Mouse (Mus musculus) CH12.LX (cell line): Measurements from ENCODE around the gene Tubg1.

ENCODE experiments used
- CTCF ChIP-seq, 2 experiments: IDR thresholded peaks in 1 of 2; conservative IDR thresholded peaks in 1 of 2; 2 replicates each; pipeline ENCODE4 v1.5.1; 2011 to 2012; ENCODE audit warnings: low read depth in 2 of 2, low read length in 2 of 2, improper control_type of control experiment in 1 of 2, inconsistent platforms in 1 of 2, mild to moderate bottlenecking in 1 of 2, moderate library complexity in 1 of 2
- EP300 ChIP-seq: IDR thresholded peaks from 2 replicates; pipeline ENCODE4 v1.6.1; 2011; ENCODE audit warnings: low read length, improper control_type of control experiment
- ETS1 ChIP-seq: conservative IDR thresholded peaks from 2 replicates; pipeline ENCODE4 v1.6.1; 2012; ENCODE audit warnings: low read depth, mild to moderate bottlenecking, inconsistent platforms, low read length, improper control_type of control experiment, moderate library complexity
- GABPA ChIP-seq: IDR thresholded peaks from 2 replicates; pipeline ENCODE4 v1.6.1; 2012; ENCODE audit warnings: low read depth, low read length, improper control_type of control experiment, inconsistent platforms; ENCODE audit not compliant: insufficient replicate concordance
- JUN ChIP-seq: IDR thresholded peaks from 2 replicates; pipeline ENCODE4 v1.6.1; 2011; ENCODE audit warnings: low read depth, mild to moderate bottlenecking, low read length, improper control_type of control experiment, moderate library complexity; ENCODE audit not compliant: insufficient read depth
- JUND ChIP-seq: conservative IDR thresholded peaks from 2 replicates; pipeline ENCODE4 v1.6.1; 2011; ENCODE audit warnings: low read depth, low read length, improper control_type of control experiment
- KAT2A ChIP-seq: IDR thresholded peaks from 2 replicates; pipeline ENCODE4 v1.6.1; 2012; ENCODE audit warnings: low read length, improper control_type of control experiment, inconsistent platforms; ENCODE audit not compliant: insufficient replicate concordance
- MAFK ChIP-seq: IDR thresholded peaks from 2 replicates; pipeline ENCODE4 v1.6.1; 2011; ENCODE audit warnings: low read length, improper control_type of control experiment; ENCODE audit not compliant: insufficient replicate concordance
- MAZ ChIP-seq: IDR thresholded peaks from 2 replicates; pipeline ENCODE4 v1.6.1; 2012; ENCODE audit warnings: low read depth, mild to moderate bottlenecking, inconsistent platforms, low read length, improper control_type of control experiment, moderate library complexity
- NRF1 ChIP-seq: IDR thresholded peaks from 2 replicates; pipeline ENCODE4 v1.6.1; 2014; ENCODE audit warnings: low read depth, mild to moderate bottlenecking, inconsistent platforms, low read length, improper control_type of control experiment, moderate library complexity
- POLR2A ChIP-seq: IDR thresholded peaks from 2 replicates; pipeline ENCODE4 v1.6.1; 2011; ENCODE audit warnings: low read depth, mild to moderate bottlenecking, improper control_type of control experiment, low read length
- SIN3A ChIP-seq: IDR thresholded peaks from 2 replicates; pipeline ENCODE4 v1.6.1; 2012; ENCODE audit warnings: low read length, improper control_type of control experiment, inconsistent platforms
- ZC3H11A ChIP-seq: IDR thresholded peaks from 2 replicates; pipeline ENCODE4 v1.6.1; 2012; ENCODE audit warnings: low read depth, mild to moderate bottlenecking, inconsistent platforms, low read length, improper control_type of control experiment

- TF ChIP-seq CTCF (conservative IDR thresholded peaks at IDR 0.05 in 1 of 2, IDR thresholded peaks at IDR 0.05 in 1 of 2; ENCODE audit: low read depth in 2 of 2, low read length in 2 of 2) (no peak), POLR2A (no peak), ZC3H11A (no peak), NRF1 (no peak), JUND (no peak), JUN (no peak), ETS1 (no peak), MAZ (no peak), SIN3A (no peak), MAFK (no peak), KAT2A (no peak), EP300 (no peak), GABPA (no peak)
These were observed 44.0 kb downstream of the Tubg1 start for GRCm38 (mm10) chr11:101163476-101164350.
